Mouse (Mus musculus): ENCODE data around the gene Trim65.
"Not testable (repeated sequence)": the region's sequence is repeated elsewhere in the genome, so short reads cannot be mapped to it uniquely, and the experiment has no call there.

GRCm38 (mm10) chr11:116092959-116093358 lies 38.0 kb downstream of the Trim65 start:
- 0 out of 2 replicates have a peak, but pooled peaks have one; percentile 21 for TF ChIP-seq CTCF (IDR thresholded peaks at IDR 0.05; ENCODE audit: low read depth)
- not testable (repeated sequence) for TF ChIP-seq EP300 (optimal IDR thresholded peaks at IDR 0.05)

Measured in stomach, postnatal 0 days (tissue).